Mouse (Mus musculus): ENCODE results near the gene Tlk1. TPM values are rescaled to one million over a fixed set of nuclear protein-coding genes. Genes with fewer than 3 reads are reported as not detected.

Gene Tlk1
- polyA plus RNA-seq, 1 experiment: 13.9 TPM

- TF ChIP-seq POLR2A (IDR thresholded peaks at IDR 0.05; ENCODE audit: low read depth, low read length) (no peak), CTCF (conservative IDR thresholded peaks at IDR 0.05; ENCODE audit: insufficient read depth, insufficient read length, low read depth, low read length) (no peak)
- 46% methylated on average over 7 of the region's 7 CpGs for WGBS
These were observed 60.8 kb downstream of the Tlk1 start for GRCm38 (mm10) chr2:70764734-70765133.

DNA sequence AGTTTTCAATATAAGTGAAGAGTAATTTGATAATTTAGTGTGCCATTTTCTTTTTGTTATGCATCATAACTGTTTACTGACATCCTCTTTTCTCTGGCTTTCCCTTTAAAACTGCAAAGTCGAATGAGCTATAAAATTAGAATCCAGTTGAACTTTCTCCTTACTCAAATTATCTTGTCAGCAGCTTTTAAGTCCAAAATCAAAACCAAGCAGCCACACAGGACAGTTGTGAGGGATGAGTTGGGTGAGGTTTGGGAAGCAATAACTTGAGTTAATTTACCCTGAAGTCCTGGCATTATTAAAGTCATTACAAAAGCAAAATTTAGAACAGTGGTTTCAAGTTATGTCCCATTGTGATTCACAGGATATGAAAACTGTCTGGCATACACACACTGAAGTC is 62.8 kb downstream of the Tlk1 start:
- Histone ChIP-seq H3K27ac (ENCODE audit: insufficient read depth, low read depth, low read length) (peak overlapping the region; percentile 78; the same call in 1 of the 2 replicates), H3K36me3 (ENCODE audit: control insufficient read depth, insufficient read depth, low read length) (no peaks in the 10 kb centered on the region), H3K27me3 (replicated peaks; ENCODE audit: control insufficient read depth, insufficient read depth, low read length) (no peaks in the 10 kb centered on the region), H3K4me3 (ENCODE audit: insufficient read depth, low read depth, low read length) (no peak overlapping the region), H3K4me1 (ENCODE audit: control insufficient read depth, insufficient read depth, low read length) (peaks cover 2% of the 10 kb centered on the region; the same call in 1 of the 2 replicates)
- no peak for TF ChIP-seq CTCF (conservative IDR thresholded peaks at IDR 0.05; ENCODE audit: insufficient read depth, insufficient read length, low read depth, low read length)
- no peak for TF ChIP-seq POLR2A (IDR thresholded peaks at IDR 0.05; ENCODE audit: low read depth, low read length)
- WGBS: 43% methylated on average over 1 of the region's 1 CpGs
- peak; percentile 61 for DNase-seq

More at GRCm38 (mm10) chr2:70764734-70765133, 60.8 kb downstream of the Tlk1 start:
- Histone ChIP-seq H3K27me3 (replicated peaks; ENCODE audit: control insufficient read depth, insufficient read depth, low read length) (no peaks in the 10 kb centered on the region), H3K36me3 (ENCODE audit: control insufficient read depth, insufficient read depth, low read length) (no peaks in the 10 kb centered on the region), H3K4me3 (ENCODE audit: insufficient read depth, low read depth, low read length) (no peak overlapping the region), H3K27ac (ENCODE audit: insufficient read depth, low read depth, low read length) (no peak overlapping the region), H3K4me1 (ENCODE audit: control insufficient read depth, insufficient read depth, low read length) (peaks cover 2% of the 10 kb centered on the region; the same call in 1 of the 2 replicates)
- DNase-seq: peak; percentile 49

GRCm38 (mm10) chr2:70752149-70752548 is 73.4 kb downstream of the Tlk1 start:
- Histone ChIP-seq H3K4me3 (ENCODE audit: insufficient read depth, low read depth, low read length) (no peak overlapping the region), H3K27me3 (replicated peaks; ENCODE audit: control insufficient read depth, insufficient read depth, low read length) (no peaks in the 10 kb centered on the region), H3K4me1 (ENCODE audit: control insufficient read depth, insufficient read depth, low read length) (no peaks in the 10 kb centered on the region), H3K36me3 (ENCODE audit: control insufficient read depth, insufficient read depth, low read length) (peaks cover 2% of the 10 kb centered on the region; the same call in 1 of the 2 replicates), H3K27ac (ENCODE audit: insufficient read depth, low read depth, low read length) (no peak overlapping the region)
- 94% methylated on average over 5 of the region's 5 CpGs for WGBS
- TF ChIP-seq CTCF (conservative IDR thresholded peaks at IDR 0.05; ENCODE audit: insufficient read depth, insufficient read length, low read depth, low read length) (no peak), POLR2A (IDR thresholded peaks at IDR 0.05; ENCODE audit: low read depth, low read length) (no peak)
- no peak for DNase-seq

DNA sequence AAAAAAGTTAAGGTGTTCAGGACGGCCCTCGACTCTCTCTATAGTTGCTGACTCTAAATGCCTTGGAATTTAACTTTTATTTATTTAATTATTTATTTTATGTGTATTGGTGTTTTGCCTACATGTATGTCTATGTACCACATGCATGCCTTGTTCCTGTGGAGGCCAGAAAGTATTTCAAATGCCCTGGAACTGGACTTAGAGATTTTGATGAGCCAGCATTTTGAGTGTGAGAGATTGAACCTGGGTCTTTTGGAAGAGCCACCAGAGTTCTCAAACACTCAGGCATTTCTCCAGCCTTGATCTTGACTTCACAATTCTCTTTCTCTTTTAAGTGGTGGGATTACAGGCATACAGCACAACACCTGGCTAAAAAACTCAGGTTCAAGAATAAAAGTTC is 73.9 kb downstream of the Tlk1 start:
- H3K4me1 ChIP-seq (ENCODE audit: control insufficient read depth, insufficient read depth, low read length): no peaks in the 10 kb centered on the region
- WGBS: 92% methylated on average over 2 of the region's 2 CpGs

DNA sequence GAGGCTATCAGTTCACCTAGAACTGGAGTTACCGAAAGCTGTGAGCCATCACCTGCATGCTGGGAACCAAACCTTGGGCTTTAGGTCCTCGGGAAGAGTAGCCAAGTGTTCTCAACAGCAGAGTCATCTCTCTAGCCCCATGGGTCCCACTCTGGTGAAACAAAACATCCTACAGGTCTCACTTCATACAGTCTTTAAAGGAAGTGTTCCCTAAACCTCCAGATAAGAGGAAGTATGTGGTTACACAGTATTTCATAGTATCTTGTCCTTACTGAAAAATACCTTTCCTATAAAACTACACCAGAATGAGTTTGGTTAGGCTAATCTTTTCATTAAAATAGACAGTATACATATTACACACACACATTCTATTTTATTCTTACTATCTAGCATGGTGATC is 82.9 kb downstream of the Tlk1 start:
- WGBS: 76% methylated on average over 2 of the region's 2 CpGs

More for the DNA sequence above, 73.9 kb downstream of the Tlk1 start:
- H3K27me3 ChIP-seq (replicated peaks; ENCODE audit: control insufficient read depth, insufficient read depth, low read length): no peaks in the 10 kb centered on the region
- no peak overlapping the region for H3K27ac ChIP-seq (ENCODE audit: insufficient read depth, low read depth, low read length)
- H3K36me3 ChIP-seq (ENCODE audit: control insufficient read depth, insufficient read depth, low read length): peaks cover 2% of the 10 kb centered on the region; the same call in 1 of the 2 replicates
- no peak overlapping the region for H3K4me3 ChIP-seq (ENCODE audit: insufficient read depth, low read depth, low read length)
- TF ChIP-seq POLR2A (IDR thresholded peaks at IDR 0.05; ENCODE audit: low read depth, low read length): no peak
- TF ChIP-seq CTCF (conservative IDR thresholded peaks at IDR 0.05; ENCODE audit: insufficient read depth, insufficient read length, low read depth, low read length): no peak
- no peak for DNase-seq

GRCm38 (mm10) chr2:70741901-70742300 is 83.6 kb downstream of the Tlk1 start:
- TF ChIP-seq CTCF (conservative IDR thresholded peaks at IDR 0.05; ENCODE audit: insufficient read depth, insufficient read length, low read depth, low read length): no peak
- TF ChIP-seq POLR2A (IDR thresholded peaks at IDR 0.05; ENCODE audit: low read depth, low read length): no peak
- H3K36me3 ChIP-seq (ENCODE audit: control insufficient read depth, insufficient read depth, low read length): peaks cover 7% of the 10 kb centered on the region
- no peaks in the 10 kb centered on the region for H3K27me3 ChIP-seq (replicated peaks; ENCODE audit: control insufficient read depth, insufficient read depth, low read length)
- no peak overlapping the region for H3K4me3 ChIP-seq (ENCODE audit: insufficient read depth, low read depth, low read length)
- H3K27ac ChIP-seq (ENCODE audit: insufficient read depth, low read depth, low read length): no peak overlapping the region
- no peak for DNase-seq
- H3K4me1 ChIP-seq (ENCODE audit: control insufficient read depth, insufficient read depth, low read length): no peaks in the 10 kb centered on the region
- 64% methylated on average over 5 of the region's 5 CpGs for WGBS

More for the DNA sequence above, 82.9 kb downstream of the Tlk1 start:
- no peak overlapping the region for H3K27ac ChIP-seq (ENCODE audit: insufficient read depth, low read depth, low read length)
- TF ChIP-seq POLR2A (IDR thresholded peaks at IDR 0.05; ENCODE audit: low read depth, low read length) (no peak), CTCF (conservative IDR thresholded peaks at IDR 0.05; ENCODE audit: insufficient read depth, insufficient read length, low read depth, low read length) (no peak)
- H3K4me1 ChIP-seq (ENCODE audit: control insufficient read depth, insufficient read depth, low read length): no peaks in the 10 kb centered on the region
- no peak for DNase-seq
- no peaks in the 10 kb centered on the region for H3K27me3 ChIP-seq (replicated peaks; ENCODE audit: control insufficient read depth, insufficient read depth, low read length)
- no peak overlapping the region for H3K4me3 ChIP-seq (ENCODE audit: insufficient read depth, low read depth, low read length)
- H3K36me3 ChIP-seq (ENCODE audit: control insufficient read depth, insufficient read depth, low read length): peaks cover 7% of the 10 kb centered on the region

DNA sequence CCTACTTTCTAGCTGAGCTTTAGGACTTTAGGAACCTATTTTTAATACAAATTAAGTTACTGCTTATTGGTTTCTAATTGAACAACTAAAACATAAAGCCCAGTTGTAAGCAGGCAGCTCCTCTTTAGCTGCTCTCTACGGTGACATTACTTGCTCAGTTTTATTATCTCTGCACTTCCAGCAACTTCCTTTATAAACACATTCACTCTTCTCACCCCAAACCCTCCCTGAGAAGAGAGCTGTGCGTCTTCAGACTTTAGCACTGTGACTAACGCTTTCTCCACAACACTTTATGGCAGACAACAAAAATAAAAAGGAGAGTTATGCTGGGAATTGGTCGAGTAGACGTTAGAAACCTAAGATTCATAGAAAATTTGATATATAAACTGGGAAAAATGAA is 89.5 kb downstream of the Tlk1 start:
- Histone ChIP-seq H3K4me1 (ENCODE audit: control insufficient read depth, insufficient read depth, low read length) (no peaks in the 10 kb centered on the region), H3K36me3 (ENCODE audit: control insufficient read depth, insufficient read depth, low read length) (peaks cover 2% of the 10 kb centered on the region; the same call in 1 of the 2 replicates), H3K27ac (ENCODE audit: insufficient read depth, low read depth, low read length) (no peak overlapping the region), H3K27me3 (replicated peaks; ENCODE audit: control insufficient read depth, insufficient read depth, low read length) (no peaks in the 10 kb centered on the region), H3K4me3 (ENCODE audit: insufficient read depth, low read depth, low read length) (no peak overlapping the region)
- TF ChIP-seq POLR2A (IDR thresholded peaks at IDR 0.05; ENCODE audit: low read depth, low read length): no peak
- no peak for TF ChIP-seq CTCF (conservative IDR thresholded peaks at IDR 0.05; ENCODE audit: insufficient read depth, insufficient read length, low read depth, low read length)
- no peak for DNase-seq
- 68% methylated on average over 5 of the region's 5 CpGs for WGBS
